Mouse (Mus musculus) thymus, postnatal 25 days (tissue): Measurements from ENCODE around the gene Adipor1.
"Not testable (repeated sequence)": the region's sequence is repeated elsewhere in the genome, so short reads cannot be mapped to it uniquely, and the experiment has no call there.

Experiments used
- DNase-seq: peaks from one replicate; pipeline ENCODE4 v3.0.0; 2022

Adipor1 gene

DNA sequence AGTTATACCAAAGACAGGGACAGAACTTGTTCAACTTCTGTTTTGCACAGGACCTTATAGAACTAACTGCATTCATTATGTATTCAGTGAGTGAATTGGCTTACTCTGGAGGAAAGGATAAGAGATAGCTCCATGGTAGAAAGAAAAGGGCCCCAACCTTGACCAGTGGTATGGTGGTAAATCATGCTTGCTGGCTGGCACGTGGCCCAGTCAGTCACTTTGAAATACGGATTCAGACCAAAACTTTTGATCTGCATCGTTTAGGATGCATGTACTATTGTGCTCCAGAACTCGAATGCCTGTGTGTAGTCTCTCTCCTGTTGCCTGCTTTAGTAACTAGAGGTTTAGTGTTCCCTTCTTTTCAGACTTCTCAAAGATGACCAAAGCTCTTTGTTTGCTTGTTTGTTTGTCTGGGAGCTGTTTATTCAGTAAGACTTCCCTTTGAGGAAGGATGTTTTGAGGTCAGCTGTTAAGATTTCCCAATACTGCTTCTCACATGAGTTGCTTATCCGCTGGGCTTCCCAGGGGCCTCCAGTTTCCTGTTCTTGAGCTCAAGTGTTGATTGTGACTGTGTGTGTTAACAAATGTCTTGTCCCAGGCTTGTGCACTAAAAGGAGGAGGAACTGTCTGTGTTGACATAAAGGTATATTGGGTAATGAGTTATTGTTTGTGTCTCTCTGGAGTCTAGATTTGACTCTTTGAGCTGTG is 4.7 kb downstream of the Adipor1 start:
- DNase-seq: no peak

- DNase-seq: no peak
Measured at GRCm38 (mm10) chr1:134423911-134424310, 8.7 kb downstream of the Adipor1 start.

DNA sequence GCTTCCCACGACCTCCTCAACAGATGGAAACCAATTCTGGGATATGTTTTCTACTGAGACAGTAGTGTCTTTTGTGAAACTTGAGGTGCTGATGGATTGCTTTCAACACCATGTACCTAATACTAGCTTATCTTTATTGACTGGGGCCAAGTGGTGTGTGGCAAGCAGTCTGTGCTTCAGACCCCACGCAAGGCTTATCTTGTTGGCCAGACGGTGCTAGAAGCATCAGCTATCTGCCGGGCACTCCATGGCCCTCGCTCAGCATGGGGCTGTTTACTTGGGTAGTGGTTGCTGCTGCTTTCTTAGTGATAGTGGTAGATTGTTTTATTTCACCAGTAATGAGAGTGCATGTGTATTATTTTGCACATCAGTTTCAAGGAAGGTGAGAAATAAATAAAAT is 11.1 kb downstream of the Adipor1 start:
- no peak for DNase-seq

- no peak for DNase-seq
Measured at GRCm38 (mm10) chr1:134433002-134433401, 17.8 kb downstream of the Adipor1 start.

GRCm38 (mm10) chr1:134433473-134433872 is 18.3 kb downstream of the Adipor1 start:
- DNase-seq: no peak

DNA sequence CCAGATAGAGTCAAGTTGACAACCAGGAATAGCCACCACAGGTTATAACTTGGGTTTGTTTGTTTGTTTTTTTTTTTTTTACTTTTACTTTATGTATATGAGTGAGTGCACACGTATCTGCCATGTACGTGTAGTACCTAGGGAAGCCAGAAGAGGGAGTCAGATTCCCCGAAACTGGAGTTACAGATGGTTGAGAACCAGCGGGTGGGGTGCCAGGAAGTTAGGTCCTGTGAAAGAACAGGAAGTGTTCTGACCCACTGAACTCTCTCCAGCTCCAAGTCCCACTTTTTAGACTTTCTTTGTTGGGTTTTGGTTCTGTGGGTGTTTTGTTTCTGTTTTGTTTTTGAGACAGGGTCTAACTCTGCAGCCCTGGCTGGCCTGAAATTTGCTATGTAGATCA is 20.2 kb downstream of the Adipor1 start:
- DNase-seq: peak; percentile 33

- DNase-seq: no peak
Measured at GRCm38 (mm10) chr1:134440437-134440836, 25.3 kb downstream of the Adipor1 start.

DNA sequence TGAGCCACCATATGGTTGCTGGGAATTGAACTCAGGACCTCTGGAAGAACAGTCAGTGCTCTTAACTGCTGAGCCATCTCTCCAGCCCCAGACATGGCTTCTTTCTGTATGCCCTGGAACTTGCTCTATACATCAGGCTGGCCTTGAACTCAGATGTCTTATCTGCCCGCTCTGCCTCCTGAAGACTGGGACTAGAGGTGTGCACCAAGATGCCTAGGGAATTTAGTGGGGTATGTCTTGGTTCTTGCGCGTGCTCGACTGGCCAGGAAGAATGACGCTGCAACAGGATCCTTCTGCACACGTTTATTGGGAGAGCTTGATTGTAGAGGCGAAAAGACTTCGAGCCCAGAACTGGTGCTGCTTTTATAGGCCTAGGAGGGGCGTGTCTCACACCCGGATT is 26.6 kb downstream of the Adipor1 start:
- DNase-seq: not testable (repeated sequence)

- DNase-seq: no peak
Measured at GRCm38 (mm10) chr1:134442394-134442793, 27.2 kb downstream of the Adipor1 start.

DNA sequence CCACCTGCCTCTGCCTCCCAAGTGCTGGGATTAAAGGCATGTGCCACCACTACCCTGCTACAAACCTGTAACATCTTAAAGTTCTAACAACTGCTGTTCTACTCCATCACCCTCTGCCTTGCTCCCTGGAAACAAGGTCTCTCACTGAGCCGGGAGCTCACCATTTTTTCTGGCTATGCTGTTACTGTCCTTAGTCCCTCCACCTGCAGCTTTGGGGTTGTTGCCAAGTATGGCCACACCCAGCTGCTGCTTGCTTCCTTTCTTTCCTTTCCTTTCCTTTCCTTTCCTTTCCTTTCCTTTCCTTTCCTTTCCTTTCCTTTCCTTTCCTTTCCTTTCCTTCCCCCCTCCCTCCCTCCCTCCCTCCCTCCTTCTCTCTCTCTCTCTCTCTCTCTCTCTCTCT is 28.1 kb downstream of the Adipor1 start:
- DNase-seq: not testable (repeated sequence)

DNA sequence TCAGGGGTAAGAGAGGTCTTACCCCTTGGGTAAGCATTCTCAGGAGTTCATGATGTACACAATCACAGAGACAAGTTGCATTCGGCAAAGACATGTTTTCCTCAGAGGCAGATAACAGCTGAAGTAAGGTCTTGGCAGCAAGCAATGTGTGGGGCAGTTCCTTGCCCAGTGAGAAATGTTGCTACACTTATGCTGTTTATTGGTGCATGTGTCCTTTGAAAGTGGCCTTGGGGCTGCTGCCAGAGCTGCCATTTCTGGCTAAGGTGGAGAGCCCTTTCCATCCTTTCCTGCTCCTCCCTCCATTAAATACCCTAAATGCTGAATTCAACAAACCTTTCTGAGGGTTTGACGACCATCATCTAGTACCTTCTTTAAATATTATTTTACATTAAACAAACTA is 30.2 kb downstream of the Adipor1 start:
- no peak for DNase-seq

DNA sequence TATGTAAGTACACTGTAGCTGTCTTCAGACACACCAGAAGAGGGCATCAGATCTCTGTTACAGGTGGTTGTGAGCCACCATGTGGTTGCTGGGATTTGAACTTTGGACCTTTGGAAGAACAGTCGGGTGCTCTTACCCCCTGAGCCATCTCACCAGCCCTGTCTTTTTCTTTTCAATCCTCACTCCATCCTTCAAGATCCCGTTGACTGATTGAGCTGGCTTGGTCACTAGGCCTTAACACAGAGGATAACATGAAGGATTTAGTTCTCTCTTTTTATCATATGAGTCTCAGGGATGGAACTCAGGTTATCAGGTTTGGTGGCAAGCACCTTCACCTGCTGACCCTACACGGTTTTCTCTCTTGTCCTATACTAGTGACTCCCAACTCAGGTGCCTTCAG is 33.4 kb downstream of the Adipor1 start:
- DNase-seq: not testable (repeated sequence)

- DNase-seq: no peak
Measured at GRCm38 (mm10) chr1:134450201-134450600, 35.0 kb downstream of the Adipor1 start.

GRCm38 (mm10) chr1:134450986-134451385 is 35.8 kb downstream of the Adipor1 start:
- peak; percentile 65 for DNase-seq

GRCm38 (mm10) chr1:134454904-134455824 is 40.0 kb downstream of the Adipor1 start, which contains the start of gene Klhl12:
TSS of gene Klhl12 (plus strand) at chr1:134455531.
- DNase-seq: peak; percentile 98

- DNase-seq: no peak
Measured at GRCm38 (mm10) chr1:134456060-134456459, 40.9 kb downstream of the Adipor1 start.

DNA sequence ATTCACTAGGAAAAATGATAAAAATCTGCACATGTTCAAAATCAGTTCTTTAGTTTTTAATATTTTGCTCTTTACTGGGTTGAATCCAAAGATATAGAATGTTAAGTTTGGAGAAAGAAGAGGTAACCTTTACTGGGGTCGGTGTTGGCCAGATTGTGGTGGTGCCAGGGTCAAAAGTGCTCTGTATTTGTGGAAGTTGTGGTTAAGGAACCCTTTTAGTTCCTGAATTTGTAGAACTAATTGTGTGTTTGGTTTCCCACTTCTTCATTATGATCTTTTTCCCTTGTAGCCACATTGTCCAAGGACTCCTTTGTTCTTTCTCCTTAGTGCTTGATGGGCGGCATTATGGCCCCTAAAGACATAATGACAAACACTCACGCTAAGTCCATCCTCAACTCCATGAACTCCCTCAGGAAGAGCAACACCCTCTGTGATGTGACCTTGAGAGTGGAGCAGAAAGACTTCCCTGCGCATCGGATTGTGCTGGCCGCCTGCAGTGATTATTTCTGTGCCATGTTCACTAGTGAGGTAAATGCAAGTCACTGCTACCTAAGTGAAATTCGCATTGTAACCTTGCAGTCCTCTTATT is 43.1 kb downstream of the Adipor1 start:
- no peak for DNase-seq

- no peak for DNase-seq
Measured at GRCm38 (mm10) chr1:134460294-134461284, 45.4 kb downstream of the Adipor1 start.
